Comparison of ENCODE assay signal across 12 mouse cellular contexts in the genomic region with DNA sequence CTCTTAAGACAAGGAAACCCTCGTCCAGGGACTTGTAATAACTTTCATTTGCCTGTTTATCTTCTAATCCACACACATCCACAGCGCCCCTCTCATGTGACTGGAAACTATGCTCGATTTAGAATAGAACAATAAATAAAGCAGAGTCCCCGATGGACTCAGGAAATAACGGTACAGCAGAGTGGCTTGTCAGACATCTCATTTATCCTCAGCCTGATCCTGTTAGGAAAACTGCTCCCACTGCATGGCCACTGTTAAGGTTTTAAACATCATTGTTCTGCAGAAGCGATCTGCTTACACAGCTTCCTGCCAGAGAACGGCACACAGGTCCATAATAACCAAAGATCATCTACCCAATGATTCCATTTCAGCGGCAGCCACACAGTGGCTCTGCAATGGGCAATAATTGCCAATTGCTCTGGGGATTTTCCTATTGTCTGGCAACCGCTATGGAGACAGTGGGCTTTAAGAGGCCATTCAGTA.
DNase-seq lines count a peak whose midpoint lies in the region; ATAC-seq and TF ChIP-seq lines count a peak whose summit lies in the region.
"Had no signal": no experiment of that assay in that cellular context is flagged by ENCODE, and none has a peak within 500 bp of the region (broad histone marks: within the 10 kb centered on the region; RNA-seq: fewer than 3 reads in every experiment).

No protein-coding gene starts in this region.

- WGBS in kidney, adult 2 months, result 28% methylated on average over 9 of the region's 9 CpGs
- WGBS in kidney, embryonic 14.5 days, result 35% methylated on average over 9 of the region's 9 CpGs
- WGBS in forebrain, embryonic 16.5 days, result 13% methylated on average over 9 of the region's 9 CpGs
- 33% methylated on average over 9 of the region's 9 CpGs for WGBS in lung, embryonic 14.5 days
- 14% methylated on average over 9 of the region's 9 CpGs for WGBS in midbrain, embryonic 16.5 days

- H3K27me3 ChIP-seq in kidney, adult 2 months (replicated peaks; ENCODE audit: control insufficient read depth, insufficient read depth, low read length), result no peaks in the 10 kb centered on the region
- H3K27me3 ChIP-seq in kidney, embryonic 14.5 days (ENCODE audit: control insufficient read depth, insufficient read depth, low read length), result no peaks in the 10 kb centered on the region
- H3K27me3 ChIP-seq in forebrain, embryonic 16.5 days (replicated peaks; ENCODE audit: control insufficient read depth, insufficient read depth, low read length), result no peaks in the 10 kb centered on the region
- no peaks in the 10 kb centered on the region for H3K27me3 ChIP-seq in lung, embryonic 14.5 days (ENCODE audit: insufficient read depth, low read length)
- no peaks in the 10 kb centered on the region for H3K27me3 ChIP-seq in midbrain, embryonic 16.5 days (ENCODE audit: control insufficient read depth, insufficient read depth, low read depth, low read length)
- H3K27me3 ChIP-seq: CH12.LX; heart, embryonic 15.5 days; liver, embryonic 13.5 days had no signal

- peak overlapping the region; percentile 16; the same call in 1 of the 2 replicates for H3K27ac ChIP-seq in kidney, adult 2 months (ENCODE audit: insufficient read depth, low read depth, low read length)
- H3K27ac ChIP-seq in kidney, embryonic 14.5 days (ENCODE audit: low read depth, low read length), result no peak overlapping the region
- no peak overlapping the region for H3K27ac ChIP-seq in forebrain, embryonic 16.5 days (ENCODE audit: low read length)
- H3K27ac ChIP-seq in lung, embryonic 14.5 days (ENCODE audit: low read depth), result no peak overlapping the region
- no peak overlapping the region; the same call in none of the 2 replicates for H3K27ac ChIP-seq in midbrain, embryonic 16.5 days (ENCODE audit: low read length)
- H3K27ac ChIP-seq: heart, embryonic 15.5 days; layer of hippocampus, adult 2 months; liver, embryonic 13.5 days had no signal

- no peak for ATAC-seq in kidney, embryonic 14.5 days (ENCODE audit: low FRiP score, low TSS enrichment)
- peak; percentile 40; the same call in 1 of the 2 replicates for ATAC-seq in forebrain, embryonic 16.5 days
- ATAC-seq in lung, embryonic 14.5 days (ENCODE audit: insufficient read depth), result peak; percentile 58; the same call in 1 of the 2 replicates
- ATAC-seq in midbrain, embryonic 16.5 days, result no peak

- TF ChIP-seq POLR2A in kidney, adult 2 months (IDR thresholded peaks at IDR 0.05; ENCODE audit: low read depth, low read length), result no peak

- H3K36me3 ChIP-seq in kidney, adult 2 months (ENCODE audit: control insufficient read depth, insufficient read depth, low read length), result no peaks in the 10 kb centered on the region
- no peaks in the 10 kb centered on the region for H3K36me3 ChIP-seq in kidney, embryonic 14.5 days (ENCODE audit: control insufficient read depth, insufficient read depth, low read length)
- H3K36me3 ChIP-seq in forebrain, embryonic 16.5 days (ENCODE audit: control insufficient read depth, insufficient read depth), result no peaks in the 10 kb centered on the region
- H3K36me3 ChIP-seq in lung, embryonic 14.5 days (ENCODE audit: insufficient read depth), result no peaks in the 10 kb centered on the region
- H3K36me3 ChIP-seq in midbrain, embryonic 16.5 days (ENCODE audit: control insufficient read depth, insufficient read depth, low read length), result no peaks in the 10 kb centered on the region
- H3K36me3 ChIP-seq: heart, embryonic 15.5 days; liver, embryonic 13.5 days had no signal

- no peak overlapping the region for H3K4me2 ChIP-seq in kidney, embryonic 14.5 days (replicated peaks; ENCODE audit: low read depth, low read length)
- H3K4me2 ChIP-seq in forebrain, embryonic 16.5 days (ENCODE audit: low read length), result peak overlapping the region; percentile 32; the same call in 1 of the 2 replicates
- 0 out of 2 replicates have a peak overlapping the region, but pooled peaks have one; percentile 6 for H3K4me2 ChIP-seq in lung, embryonic 14.5 days
- H3K4me2 ChIP-seq in midbrain, embryonic 16.5 days (ENCODE audit: low read length), result peak overlapping the region; percentile 23
- H3K4me2 ChIP-seq: heart, embryonic 15.5 days; liver, embryonic 13.5 days had no signal

- DNase-seq in kidney, adult 2 months, result peak; percentile 51
- DNase-seq in lung, embryonic 14.5 days, result peak; percentile 61
- DNase-seq in gastrocnemius, adult 8-10 months (ENCODE audit: low spot score in 2 of 2), result no peak
- DNase-seq in spleen, postnatal 4 days (ENCODE audit: low spot score in 2 of 2), result no peak
- no peak for DNase-seq in layer of hippocampus, adult 8-10 months (ENCODE audit: low spot score in 2 of 2)
- DNase-seq: liver, embryonic 13.5 days had no signal

- no peak overlapping the region for H3K9ac ChIP-seq in kidney, embryonic 14.5 days (ENCODE audit: low read depth, low read length)
- peak overlapping the region; percentile 25 for H3K9ac ChIP-seq in forebrain, embryonic 16.5 days (replicated peaks; ENCODE audit: low read depth, low read length)
- H3K9ac ChIP-seq in lung, embryonic 14.5 days, result no peak overlapping the region
- no peak overlapping the region for H3K9ac ChIP-seq in midbrain, embryonic 16.5 days (ENCODE audit: low read depth, low read length)
- H3K9ac ChIP-seq: heart, embryonic 15.5 days; liver, embryonic 13.5 days had no signal

- no peak for TF ChIP-seq CTCF in kidney, adult 2 months (conservative IDR thresholded peaks at IDR 0.05; ENCODE audit: insufficient read depth, insufficient read length, low read depth, low read length)
- no peak for TF ChIP-seq CTCF in lung, embryonic 14.5 days (IDR thresholded peaks at IDR 0.05; ENCODE audit: low read depth)

- no peaks in the 10 kb centered on the region for H3K4me1 ChIP-seq in kidney, adult 2 months (ENCODE audit: control insufficient read depth, insufficient read depth, low read length)
- no peaks in the 10 kb centered on the region for H3K4me1 ChIP-seq in kidney, embryonic 14.5 days (ENCODE audit: control insufficient read depth, insufficient read depth, low read length)
- H3K4me1 ChIP-seq in forebrain, embryonic 16.5 days (replicated peaks; ENCODE audit: control insufficient read depth, insufficient read depth, low read length), result no peaks in the 10 kb centered on the region; the same call in 1 of the 2 replicates
- H3K4me1 ChIP-seq in lung, embryonic 14.5 days (ENCODE audit: insufficient read depth), result 0 out of 2 replicates have a peak, but pooled peaks cover 3% of the 10 kb centered on the region
- H3K4me1 ChIP-seq in midbrain, embryonic 16.5 days (ENCODE audit: control insufficient read depth, insufficient read depth, low read length), result peaks cover 13% of the 10 kb centered on the region
- H3K4me1 ChIP-seq: heart, embryonic 15.5 days had no signal

- no peak overlapping the region for H3K4me3 ChIP-seq in kidney, adult 2 months (ENCODE audit: insufficient read depth, low read depth, low read length)
- H3K4me3 ChIP-seq in kidney, embryonic 14.5 days (ENCODE audit: low read length), result no peak overlapping the region
- H3K4me3 ChIP-seq in forebrain, embryonic 16.5 days (replicated peaks; ENCODE audit: low read length), result no peak overlapping the region
- no peak overlapping the region for H3K4me3 ChIP-seq in lung, embryonic 14.5 days (ENCODE audit: low read depth, low read length)
- no peak overlapping the region; the same call in 1 of the 2 replicates for H3K4me3 ChIP-seq in midbrain, embryonic 16.5 days (ENCODE audit: low read depth, low read length)
- H3K4me3 ChIP-seq: heart, embryonic 15.5 days; layer of hippocampus, adult 2 months; liver, embryonic 13.5 days had no signal

- peaks cover 3% of the 10 kb centered on the region; the same call in 1 of the 2 replicates for H3K9me3 ChIP-seq in kidney, embryonic 14.5 days (ENCODE audit: control insufficient read depth, low read length)
- H3K9me3 ChIP-seq in forebrain, embryonic 16.5 days (ENCODE audit: control insufficient read depth, low read length), result no peaks in the 10 kb centered on the region
- no peaks in the 10 kb centered on the region for H3K9me3 ChIP-seq in lung, embryonic 14.5 days (ENCODE audit: low read depth, low read length)
- H3K9me3 ChIP-seq in midbrain, embryonic 16.5 days (replicated peaks; ENCODE audit: control insufficient read depth, low read length, poor library complexity, severe bottlenecking), result no peaks in the 10 kb centered on the region
- H3K9me3 ChIP-seq: heart, embryonic 15.5 days; liver, embryonic 13.5 days had no signal

Comparison
In these comparisons a context has a peak if more than half of its experiments do, and no peak if none do; other contexts are left out.
1. DNase-seq: peak in kidney, adult 2 months (single experiment) and lung, embryonic 14.5 days (single experiment); none in gastrocnemius, adult 8-10 months (0 of 2), spleen, postnatal 4 days (0 of 2) and layer of hippocampus, adult 8-10 months (0 of 2).
2. ATAC-seq: peak in forebrain, embryonic 16.5 days (single experiment) and lung, embryonic 14.5 days (single experiment); none in kidney, embryonic 14.5 days (single experiment) and midbrain, embryonic 16.5 days (single experiment).